Mouse (Mus musculus) adrenal gland, postnatal 36 days (tissue): ENCODE measurements at regions not wholly inside any gene's neighbourhood (a gene's known extent, or its start where the extent isn't known, plus 50 kb on each side); places are given as distances from the start of the nearest gene placed in this dataset.
"Not testable (repeated sequence)": the region's sequence is repeated elsewhere in the genome, so short reads cannot be mapped to it uniquely, and the experiment has no call there.

Experiments
- DNase-seq, 2 experiments: peaks; one replicate each; pipeline ENCODE4 v3.0.0; 2021; ENCODE audit warnings: mixed read lengths in 1 of 2

DNA sequence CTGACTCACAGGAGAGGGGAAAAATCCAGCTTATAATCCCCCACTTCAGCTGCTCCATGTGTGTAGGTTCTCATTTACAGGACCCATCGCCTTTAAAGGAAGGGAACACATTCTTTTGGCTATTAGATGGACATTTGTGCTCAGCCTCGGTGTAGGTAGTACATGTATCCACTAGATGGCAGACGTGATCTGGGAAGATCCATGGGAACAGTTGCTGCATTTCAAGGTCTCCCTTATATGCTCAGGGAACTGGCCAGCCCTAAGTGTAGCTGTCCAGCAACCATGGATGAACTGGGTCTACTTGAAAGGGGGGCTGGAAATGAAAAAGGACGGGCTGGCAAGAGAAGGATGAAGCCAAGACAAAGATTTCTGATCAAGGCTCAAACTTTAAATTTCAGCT is 124.0 kb downstream of the Akain1 start:
- DNase-seq = peak; percentile 27 to 52

DNA sequence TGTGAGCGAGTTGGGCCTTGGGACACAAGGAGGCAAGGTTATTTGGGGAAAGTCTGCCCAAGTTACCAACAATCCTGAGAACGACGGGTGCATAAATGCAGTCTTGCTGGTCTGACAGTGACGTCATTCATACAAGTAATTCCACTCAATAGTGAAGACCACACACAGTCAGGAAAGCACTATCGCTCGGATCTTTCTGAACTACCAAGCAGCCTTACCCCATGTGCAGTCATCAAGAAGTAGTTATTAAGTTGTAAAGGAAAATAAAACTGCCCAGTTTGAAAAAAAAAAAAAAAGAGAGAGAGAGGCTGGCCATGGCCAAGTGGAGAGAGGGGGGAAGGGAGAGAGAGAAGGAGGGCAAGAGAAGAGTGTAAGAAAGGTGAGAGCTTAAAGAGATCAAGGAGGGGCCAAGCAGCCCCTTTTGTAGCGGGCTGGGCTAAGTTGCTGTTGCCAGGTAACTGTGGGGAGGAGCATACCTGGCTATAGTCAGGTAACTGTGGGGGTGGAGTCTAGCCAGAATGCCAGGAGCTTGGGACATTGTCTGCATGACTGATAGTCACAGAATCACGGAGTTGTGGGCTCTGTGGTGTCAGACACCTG is 132.0 kb downstream of the Akain1 start:
- DNase-seq = not testable (repeated sequence)

DNA sequence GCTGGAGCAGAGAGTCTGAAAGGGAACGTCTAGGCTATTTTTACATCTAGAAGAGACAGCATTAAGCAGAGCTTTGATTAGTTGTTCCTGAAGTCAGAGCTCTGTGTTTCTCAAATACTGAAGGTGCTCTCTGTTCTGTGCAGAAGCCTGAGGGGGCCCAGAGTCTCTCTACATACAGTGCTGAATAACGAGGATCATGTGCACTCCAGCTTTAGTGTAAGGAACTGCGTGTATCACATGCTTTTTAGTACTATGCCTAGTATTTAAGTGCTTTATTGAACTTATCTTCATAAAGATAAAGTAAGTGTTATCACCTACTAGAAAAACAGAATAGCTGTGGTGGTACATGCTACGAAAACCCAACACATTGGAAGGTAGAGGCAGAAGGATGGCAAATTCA is 151.4 kb downstream of the Akain1 start:
- no peak for DNase-seq

DNA sequence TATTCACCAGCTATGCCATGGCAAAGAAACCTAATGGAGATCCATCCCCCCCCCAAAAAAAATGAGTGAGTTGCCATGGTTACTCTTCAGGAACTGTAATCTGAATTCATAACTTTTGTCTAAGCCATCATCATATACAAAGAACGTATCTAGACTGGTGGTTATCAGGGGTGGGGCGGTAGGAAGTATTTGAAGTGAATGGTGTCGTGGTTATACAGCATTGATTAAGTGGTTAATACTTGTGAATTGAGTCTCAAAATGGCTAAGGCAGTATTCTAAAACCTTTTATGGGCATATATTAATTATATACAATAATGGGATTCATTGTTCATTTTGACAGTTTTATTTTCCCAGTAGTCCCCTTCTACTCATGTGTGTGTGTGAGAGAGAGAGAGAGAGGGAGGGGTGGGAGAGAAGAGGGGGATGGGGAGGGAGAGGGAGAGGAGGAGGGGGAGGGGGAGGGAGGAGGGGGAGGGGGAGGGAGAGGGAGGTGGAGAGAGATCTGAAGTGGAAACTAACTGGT is 158.7 kb downstream of the Akain1 start:
- no peak for DNase-seq

DNA sequence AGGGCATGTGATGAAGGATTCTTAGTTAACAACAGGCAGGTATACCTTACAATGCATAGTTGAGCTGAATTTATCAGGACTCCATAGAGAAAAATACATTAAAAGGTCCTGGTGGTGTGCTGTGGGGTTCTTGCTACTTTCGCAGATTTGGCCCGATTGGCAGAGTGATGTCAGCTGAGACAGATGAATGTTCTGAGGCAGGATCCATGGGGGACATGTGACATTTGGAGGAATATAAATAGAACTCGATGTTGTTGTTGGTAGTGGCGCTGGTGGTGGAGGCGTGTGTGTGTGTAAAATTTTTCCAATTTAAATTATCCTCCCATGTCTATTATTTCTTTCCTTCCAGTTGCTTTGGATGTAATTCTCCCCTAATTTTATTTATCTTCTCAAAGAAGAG is 159.3 kb downstream of the Akain1 start:
- DNase-seq = no peak

DNA sequence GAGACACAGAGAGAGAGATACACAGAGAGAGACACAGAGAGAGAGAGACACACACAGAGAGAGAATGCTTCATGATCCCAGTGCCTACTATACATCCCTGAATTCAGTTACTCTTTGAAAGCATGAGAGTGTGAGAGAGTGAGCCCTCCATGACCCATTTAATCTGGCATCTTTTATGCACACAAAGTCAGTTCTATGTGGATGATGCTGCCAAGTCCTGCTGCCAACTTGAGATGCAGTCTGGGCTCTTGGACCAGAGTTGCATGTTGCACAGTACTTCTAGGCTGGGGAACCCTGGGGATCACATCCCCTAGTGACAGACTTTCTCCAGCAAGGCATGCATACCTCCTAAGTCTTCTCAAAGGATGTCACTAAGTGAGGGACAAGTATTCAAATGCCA is 164.5 kb downstream of the Akain1 start:
- DNase-seq = no peak

DNA sequence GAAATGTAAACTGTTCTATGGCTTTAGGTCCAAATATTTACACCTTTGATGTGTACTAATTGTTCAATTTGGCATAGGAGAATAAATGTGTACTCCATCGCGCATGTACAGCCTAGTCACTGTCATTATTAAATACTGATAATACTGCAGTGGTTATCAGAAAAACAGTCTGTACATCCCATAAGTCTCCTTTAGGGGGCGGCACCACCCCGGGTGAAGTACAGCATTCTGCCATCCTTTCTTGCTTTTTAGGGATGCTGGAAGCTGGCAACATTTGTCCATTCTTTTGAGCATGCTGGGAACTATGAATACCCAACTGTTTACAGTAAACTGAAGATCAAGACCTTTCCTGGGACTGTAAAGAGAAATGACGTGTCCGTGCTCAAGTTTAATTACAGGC is 165.6 kb downstream of the Akain1 start:
- peak; percentile 34 to 56 for DNase-seq

DNA sequence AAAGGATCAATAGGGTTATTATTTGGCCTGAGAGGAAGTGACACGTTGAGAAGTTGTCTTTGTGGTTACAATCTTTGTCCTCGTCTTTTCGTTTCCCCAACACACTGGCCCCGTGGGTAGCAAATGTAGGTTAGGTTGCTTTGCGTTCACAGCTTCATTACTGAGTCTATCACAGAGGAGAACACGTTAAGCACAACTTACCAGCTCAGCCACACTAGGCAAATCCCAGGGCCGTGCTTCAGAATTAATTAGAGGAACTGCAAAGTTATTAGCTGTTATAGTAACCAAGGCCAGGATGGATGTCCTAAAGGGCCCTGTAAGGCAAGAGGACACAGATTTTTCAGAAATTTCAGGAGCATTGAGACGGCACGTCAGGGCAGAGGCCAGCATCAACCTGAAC is 166.3 kb downstream of the Akain1 start:
- no peak for DNase-seq

DNA sequence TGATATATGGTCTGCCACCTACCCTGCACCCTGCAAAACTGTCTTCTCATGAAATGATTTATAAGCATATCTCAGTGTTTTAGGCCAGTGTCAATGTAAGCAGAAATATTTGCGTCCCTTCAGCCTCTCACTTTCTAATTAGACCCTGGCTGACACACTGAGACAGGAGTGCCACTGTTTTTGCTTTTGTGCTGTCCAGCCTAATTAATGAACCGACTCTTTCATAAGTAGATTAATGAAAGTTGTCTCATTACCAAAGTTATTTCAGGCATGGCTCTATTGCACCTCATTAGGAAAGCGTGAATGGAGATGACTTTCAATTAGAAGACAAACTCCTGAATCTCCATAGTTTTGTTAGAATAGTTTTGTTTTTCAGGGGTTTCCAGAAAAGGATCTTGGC is 192.3 kb downstream of the Akain1 start:
- no peak for DNase-seq

DNA sequence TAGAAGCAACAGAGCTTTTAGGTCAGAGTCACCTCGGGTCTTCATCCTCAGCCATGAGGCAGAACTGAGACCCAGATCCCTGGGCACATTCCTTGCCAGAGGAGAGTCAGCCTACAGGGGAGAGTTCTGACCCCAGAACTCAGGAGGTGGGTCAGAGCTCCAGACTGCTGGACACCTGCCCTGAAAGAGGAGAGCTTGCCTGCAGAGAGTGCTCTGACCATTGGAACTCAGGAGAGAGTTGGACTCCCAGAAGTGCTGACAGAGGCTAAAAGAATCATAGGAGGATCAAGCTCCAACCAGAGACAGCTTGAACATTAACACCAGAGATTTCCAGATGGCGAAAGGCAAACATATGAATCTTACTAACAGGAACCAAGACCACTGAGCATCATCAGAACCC is 211.4 kb downstream of the Akain1 start:
- not testable (repeated sequence) for DNase-seq

DNA sequence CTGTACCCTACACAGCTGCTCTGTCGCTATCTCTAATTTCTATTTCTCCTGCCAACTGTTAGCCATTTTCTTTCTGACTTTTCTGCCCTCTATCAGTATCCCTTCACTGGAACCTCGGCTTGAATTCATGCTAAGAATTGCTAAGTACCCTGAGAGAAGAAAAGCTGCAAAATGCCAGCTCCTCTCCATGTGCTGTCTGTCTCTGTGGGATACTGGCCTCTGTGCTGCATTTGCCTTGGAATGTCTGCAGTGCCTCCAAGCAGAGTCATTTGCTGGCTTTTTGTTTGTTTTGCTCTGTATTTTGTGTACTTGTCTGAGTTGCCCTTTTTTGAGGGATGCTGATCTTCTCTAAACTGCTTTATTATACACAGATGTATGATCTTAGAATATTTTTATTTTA is 215.5 kb downstream of the Akain1 start:
- no peak for DNase-seq

DNA sequence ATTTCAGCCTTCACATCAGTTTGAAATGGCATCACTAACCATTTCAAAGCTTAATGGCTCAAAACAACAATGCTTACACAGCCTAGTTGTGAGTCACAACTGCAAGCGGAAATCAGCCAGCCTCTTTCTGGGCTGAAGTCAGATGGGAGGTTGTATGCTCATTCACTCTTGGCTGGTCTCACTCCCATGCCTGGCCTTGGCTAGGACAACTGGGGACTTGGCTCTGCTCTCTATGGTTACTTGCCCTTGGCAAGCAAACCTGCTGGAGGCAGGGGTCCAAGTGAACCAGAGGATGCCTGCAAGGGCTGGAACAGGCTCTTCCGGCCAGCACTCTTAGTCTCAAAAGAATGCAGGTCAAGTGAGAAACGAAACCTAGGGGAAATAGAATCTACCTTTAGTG is 233.4 kb downstream of the Akain1 start:
- DNase-seq = peak; percentile 61 to 73

DNA sequence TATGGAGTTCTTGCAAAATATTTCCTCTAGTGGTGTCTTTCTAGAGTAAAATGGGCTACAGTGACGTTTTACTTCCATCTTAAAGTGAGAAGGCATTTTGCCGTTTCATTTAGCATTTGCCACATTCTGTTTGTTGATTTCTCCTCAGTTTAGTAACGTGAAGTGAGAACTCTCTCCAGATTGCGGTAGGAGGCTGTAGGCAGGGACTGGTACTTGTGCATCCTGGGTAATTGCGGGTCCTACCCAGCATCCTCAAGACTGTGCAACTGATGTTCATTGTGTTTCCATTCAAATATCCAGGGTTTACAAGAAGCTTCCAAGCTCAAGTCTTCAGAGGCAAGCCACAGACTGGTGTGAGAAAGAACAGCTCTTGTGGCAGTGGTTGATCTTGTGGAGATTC is 244.0 kb downstream of the Akain1 start:
- DNase-seq = no peak

DNA sequence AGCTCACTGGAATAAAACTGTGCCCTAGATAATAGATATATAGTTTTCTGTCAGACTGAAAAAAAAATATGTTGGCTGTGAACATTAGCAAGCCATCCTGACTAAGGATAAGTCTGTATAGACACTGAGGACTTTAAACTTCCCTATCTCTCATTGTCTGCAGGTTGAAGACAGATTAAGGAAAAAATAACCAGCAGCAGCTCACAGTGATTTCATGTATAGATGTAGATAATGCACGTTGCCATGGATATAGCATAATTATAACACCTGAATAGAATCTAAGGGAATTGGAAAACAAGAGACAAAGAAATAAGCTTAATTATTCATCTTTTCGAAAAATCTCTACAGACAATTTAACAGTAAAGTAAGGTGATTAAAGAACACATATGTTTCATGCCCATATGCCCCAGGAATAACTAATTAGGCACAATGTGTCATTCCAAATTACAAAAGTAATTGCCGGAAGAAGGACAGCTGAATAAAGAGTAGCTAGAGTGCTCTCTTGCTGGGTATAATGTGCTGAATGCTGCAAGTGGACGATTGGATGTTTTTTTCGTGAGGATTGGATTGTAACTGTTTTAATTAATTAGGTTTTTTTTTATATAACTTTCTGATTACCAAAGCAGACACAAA is 246.6 kb downstream of the Akain1 start:
- no peak for DNase-seq

DNA sequence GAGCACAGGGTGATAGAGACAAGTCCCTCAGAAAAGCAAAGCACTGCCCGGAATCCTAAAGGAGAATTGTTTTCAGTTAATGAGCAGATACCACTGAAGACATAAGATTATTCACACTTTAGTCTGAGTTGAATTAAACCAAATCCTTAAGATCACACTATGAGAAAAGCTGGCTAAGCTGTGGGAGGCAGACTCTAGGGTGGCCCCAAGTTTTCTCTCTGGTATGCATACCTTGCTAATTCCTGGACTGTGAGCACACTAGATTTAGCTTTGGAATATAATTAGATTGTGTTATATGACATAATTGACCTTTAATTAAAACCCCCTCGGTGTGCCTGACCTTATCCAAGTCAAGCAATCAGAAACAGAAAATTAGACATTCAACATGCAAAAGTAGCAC is 247.3 kb downstream of the Akain1 start:
- no peak for DNase-seq

DNA sequence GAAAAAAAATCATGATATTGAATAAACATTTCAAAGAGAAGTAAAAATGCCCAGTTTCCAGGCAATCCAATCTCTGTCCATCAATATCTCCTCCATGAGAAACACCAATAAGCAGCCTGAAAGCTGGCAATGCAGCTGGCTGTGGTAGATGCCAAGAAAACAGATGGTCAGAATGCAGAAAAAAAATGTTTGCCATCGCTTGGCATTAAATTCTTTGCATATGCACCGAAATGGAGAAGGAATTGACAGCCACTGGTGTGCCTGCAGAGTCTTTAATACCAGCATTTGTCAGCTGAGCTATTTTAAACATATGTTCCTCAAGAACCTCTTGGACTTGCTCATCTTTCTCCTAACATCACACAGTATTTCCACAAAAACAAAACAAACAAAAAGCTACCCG is 256.2 kb downstream of the Akain1 start:
- DNase-seq = no peak

DNA sequence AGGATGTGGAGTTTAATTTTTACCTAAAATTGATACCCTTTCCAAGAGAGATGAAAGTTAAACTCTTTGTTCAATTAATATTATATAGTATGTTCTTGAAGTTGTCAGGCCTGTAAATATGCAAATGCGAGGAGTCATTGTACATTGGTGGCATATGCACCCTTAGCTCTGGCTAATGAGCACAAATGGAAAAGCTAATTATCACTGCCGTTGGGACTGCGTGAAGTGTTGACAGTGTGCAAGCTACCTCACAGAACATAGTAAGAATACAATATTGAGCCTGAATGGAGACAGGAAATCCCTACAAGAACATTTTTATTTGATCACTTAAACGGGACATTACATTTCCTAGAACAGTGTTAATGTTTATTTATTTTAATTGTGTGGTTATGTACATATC is 241.5 kb upstream of the Dlgap1 start:
- no peak for DNase-seq

DNA sequence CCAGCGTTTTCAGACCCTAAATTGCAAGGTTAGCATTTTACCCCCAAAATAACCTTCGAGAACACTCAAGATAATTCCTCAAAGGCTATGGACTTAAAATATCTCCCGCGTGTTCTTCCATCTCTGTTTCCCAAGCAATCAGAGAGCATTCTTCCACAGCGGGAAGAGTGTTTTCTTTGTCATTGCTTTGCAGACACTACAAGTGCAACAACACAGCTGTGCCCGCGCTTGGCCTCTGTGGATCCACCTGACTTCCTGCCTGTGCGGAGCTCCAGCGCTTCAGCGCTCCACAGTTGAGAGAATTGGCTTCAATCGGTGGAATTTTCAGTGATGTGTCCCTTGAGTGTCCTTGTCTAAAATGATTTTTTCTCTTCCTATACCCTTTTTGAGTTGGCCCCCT is 235.9 kb upstream of the Dlgap1 start:
- no peak for DNase-seq

DNA sequence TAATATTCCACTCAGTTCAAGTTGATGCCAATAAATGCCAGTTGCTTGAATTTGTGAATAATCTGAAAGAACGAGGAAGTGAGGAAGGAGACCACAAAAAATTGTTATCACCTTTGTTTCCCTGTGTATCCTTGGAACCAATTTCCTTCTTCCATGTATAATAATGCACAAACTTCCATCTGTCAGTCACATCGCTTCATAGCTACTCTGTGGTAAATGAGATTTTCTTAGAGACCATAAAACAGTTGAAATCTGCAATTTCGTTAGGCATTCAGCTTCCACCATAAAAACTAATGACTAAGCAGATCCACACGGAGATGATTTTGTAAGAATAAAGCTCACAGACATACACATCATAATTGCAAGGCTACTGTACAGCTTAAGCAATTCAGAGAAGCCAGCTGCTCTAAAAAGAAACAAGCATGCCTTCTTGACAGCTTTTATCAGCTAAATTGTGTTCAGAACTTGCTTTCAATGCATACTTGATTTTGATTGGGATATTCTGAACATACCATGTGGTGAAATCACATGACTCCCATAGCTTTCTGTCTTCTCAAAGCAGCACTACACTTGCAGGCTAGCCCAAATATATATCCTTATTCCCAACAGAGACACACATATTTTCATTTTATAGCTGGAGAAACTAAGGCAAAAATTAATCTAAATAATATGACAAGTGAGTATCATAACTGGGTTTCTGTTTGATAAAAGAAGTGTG is 232.3 kb upstream of the Dlgap1 start:
- DNase-seq = no peak

DNA sequence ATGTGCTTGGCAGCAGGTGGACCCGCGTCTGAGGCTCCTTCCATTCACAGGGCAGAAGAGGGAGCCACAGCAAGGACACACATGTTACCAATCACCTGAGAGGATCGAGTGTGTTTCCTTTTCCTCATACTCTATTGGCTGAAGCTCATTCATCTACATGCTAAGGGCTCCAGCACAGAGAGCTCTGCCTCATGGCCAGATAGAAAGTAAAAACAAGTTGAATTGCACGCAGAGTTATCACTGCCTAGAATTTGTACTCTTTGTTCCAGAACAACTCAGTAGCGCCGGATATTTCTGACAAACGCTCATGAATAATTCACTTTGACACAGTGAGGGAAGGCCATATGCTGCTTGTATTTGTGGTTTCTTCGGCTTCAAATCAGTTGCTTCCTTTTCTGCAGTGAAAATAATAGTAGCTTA is 199.9 kb upstream of the Dlgap1 start:
- no peak for DNase-seq

DNA sequence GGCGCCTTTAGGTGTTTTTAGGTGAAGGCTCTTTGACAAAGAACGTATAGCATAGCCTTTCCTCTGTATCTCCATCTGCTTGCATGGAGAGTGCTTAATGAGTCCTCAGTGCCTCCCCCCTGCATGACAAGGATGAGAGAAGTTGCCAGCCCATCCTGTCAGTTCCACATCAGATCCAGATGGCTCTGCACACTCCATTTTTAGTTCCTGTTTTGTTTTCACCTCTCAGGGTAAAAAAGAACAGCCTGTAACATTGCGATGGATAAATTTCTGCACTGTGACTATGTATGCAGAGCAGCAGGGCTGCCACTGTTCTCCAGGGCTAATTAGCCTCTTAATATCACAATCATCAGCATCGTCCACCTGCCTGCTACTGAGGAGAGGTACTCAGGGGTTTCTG is 198.8 kb upstream of the Dlgap1 start:
- no peak for DNase-seq

DNA sequence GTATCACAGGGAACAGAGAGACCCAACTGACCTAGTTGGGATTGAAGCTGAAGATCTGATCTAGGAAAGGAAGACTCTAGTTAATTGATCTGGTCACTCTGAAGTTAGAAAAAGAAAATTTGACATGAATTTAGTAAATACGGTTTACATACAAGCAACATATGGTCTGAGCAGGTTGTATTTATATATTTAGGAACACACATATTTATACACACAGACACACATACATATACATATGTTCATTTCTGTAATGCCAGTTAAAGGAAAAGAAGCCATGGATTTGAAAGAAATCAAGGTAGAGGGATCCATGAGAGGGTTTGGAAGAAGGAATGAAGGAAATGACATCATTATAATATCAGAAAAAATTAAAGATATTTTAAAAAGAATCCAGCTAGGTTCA is 187.7 kb upstream of the Dlgap1 start:
- no peak for DNase-seq

DNA sequence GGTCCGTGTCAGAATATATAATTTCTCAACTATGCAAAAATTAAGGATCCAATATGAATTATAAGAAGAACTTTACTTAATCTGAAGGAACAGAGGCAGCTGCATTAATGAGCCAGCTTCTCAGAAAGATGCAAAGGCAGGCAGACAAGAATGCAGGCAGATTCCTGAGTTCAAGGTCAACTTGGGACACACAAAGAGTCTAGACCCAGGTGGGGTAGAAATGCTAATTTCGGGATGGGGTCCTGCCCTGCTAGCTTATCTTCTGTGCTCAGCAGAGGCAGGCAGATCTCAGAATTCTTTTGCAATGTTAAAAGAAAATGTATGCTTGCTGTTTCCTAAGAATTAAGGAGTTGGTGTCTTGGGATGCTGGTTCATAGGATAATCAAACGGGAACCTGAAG is 181.9 kb upstream of the Dlgap1 start:
- DNase-seq = no peak

DNA sequence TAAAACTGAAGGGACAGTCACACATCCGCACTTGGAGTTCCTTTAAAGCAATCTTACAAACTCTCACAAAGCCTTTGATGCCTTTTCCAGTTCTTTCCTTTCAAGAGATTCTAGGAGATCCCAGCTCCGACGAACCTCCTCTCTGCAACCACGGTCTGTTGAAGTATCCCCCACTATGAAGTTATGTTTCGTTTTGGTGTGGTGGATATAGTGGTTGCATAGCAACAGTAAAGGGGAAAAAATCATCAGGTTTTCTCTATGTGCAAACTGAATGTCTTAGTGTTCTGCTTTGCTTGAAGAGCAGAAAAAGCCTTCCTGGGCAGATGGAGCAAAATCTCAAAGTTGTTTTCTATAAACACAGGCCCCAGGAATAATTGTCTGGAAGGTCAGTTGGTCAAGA is 147.4 kb upstream of the Dlgap1 start:
- no peak for DNase-seq
